Mouse (Mus musculus) midbrain, embryonic 15.5 days (tissue): ENCODE measurements around the gene Ptpa. TPM values are rescaled to one million over a fixed set of nuclear protein-coding genes. Genes with fewer than 3 reads are reported as not detected.
A peak's percentile ranks its signal among the peaks of the same experiment; 100 is the strongest.

Source experiments
- ATAC-seq: fragments of 200-750 bp; cut with Nextera tagmentation; replicated peaks from 2 replicates; pipeline ENCODE4 v1.8.0; 2017; ENCODE audit warnings: moderate TSS enrichment
- H3K27ac ChIP-seq: fragments of 300-500 bp; sonication (generic); 2 replicates; pipeline ENCODE4 v1.5.1; 2015; ENCODE audit warnings: mild to moderate bottlenecking, inconsistent platforms
- H3K27me3 ChIP-seq: fragments of 300-500 bp; sonication (generic); replicated peaks from 2 replicates; pipeline ENCODE4 v1.6.1; 2015; ENCODE audit warnings: inconsistent platforms
- H3K36me3 ChIP-seq: fragments of 300-500 bp; sonication (generic); replicated peaks from 2 replicates; pipeline ENCODE4 v1.6.1; 2015; ENCODE audit warnings: inconsistent platforms
- H3K4me1 ChIP-seq: fragments of 300-500 bp; sonication (generic); 2 replicates; pipeline ENCODE4 v1.6.1; 2015; ENCODE audit warnings: inconsistent platforms
- H3K4me2 ChIP-seq: fragments of 300-500 bp; sonication (generic); 2 replicates; pipeline ENCODE4 v1.6.1; 2015; ENCODE audit warnings: inconsistent platforms, mild to moderate bottlenecking, moderate library complexity
- H3K4me3 ChIP-seq: fragments of 300-500 bp; sonication (generic); 2 replicates; pipeline ENCODE4 v1.5.1; 2015; ENCODE audit warnings: mild to moderate bottlenecking, inconsistent platforms
- H3K9ac ChIP-seq: fragments of 300-500 bp; sonication (generic); 2 replicates; pipeline ENCODE4 v1.6.1; 2015; ENCODE audit warnings: mild to moderate bottlenecking, inconsistent platforms
- H3K9me3 ChIP-seq: fragments of 300-500 bp; sonication (generic); 2 replicates; pipeline ENCODE4 v1.6.1; 2016; ENCODE audit warnings: inconsistent platforms
- WGBS: fragments of 180-500 bp; shearing (Covaris S2); methylation state at CpG from one replicate; pipeline ENCODE4 v1.1.7; 2015; ENCODE audit warnings: mixed read lengths; 5-methylcytosine and 5-hydroxymethylcytosine counted together
- polyA plus RNA-seq: library from polyadenylated mRNA; unstranded; fragments of >200 nt; fragmentation: Nextera tagmentation; extraction: Ambion mirVana; gene quantifications from 2 replicates; pipeline ENCODE4 v1.2.1, GENCODE M21; 2015

The Ptpa gene
- 152 and 155 TPM in 2 replicates for polyA plus RNA-seq

DNA sequence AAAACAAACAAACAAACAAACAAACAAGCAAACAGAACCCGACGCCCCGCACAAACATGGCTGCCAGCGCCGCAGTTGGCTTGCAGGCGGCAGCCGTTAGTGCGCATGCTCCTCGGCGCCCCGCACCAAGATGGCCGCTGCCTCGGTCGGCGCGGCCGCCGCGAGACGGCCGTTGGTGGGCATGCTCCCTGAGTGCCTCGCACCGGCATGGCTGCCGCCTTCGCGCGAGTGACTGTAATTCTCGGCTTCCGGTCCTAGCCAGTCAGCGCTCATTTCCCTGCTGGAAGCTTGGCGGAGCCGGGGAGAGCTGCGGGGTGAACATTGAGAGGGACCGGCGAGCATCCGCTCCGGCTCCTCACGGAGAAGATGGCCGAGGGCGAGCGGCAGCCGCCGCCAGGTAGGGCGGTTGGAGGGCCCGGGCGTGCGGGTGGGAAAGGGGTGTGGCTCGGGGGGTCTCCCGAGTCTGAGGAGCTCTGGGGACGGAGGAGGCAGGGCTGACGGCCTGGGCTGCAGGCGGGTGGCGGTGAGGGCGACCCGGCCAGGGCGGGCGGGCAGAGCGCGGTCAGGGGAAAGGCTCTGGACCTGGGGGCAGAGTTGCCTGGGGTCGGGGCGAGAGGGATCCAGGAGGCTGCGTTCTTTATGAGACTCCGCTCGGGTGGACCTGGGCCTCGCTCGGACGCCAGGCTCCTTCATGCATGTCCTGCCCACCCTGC lies at the start of gene Ptpa:
Gene Ptpa, plus strand, starts transcription at position 104 of the 713 bp plus-strand sequence.
- Histone ChIP-seq H3K4me3 (peak within 1 kb of the TSS; percentile 55), H3K27ac (peak within 1 kb of the TSS; percentile 96), H3K9me3 (no peaks in the 10 kb centered on the region), H3K27me3 (no peaks in the 10 kb centered on the region), H3K9ac (peak within 1 kb of the TSS; percentile 95), H3K4me2 (peak within 1 kb of the TSS; percentile 54), H3K36me3 (no peaks in the 10 kb centered on the region), H3K4me1 (peaks cover 52% of the 10 kb centered on the region)
- under 1% methylated on average over 67 of the region's 67 CpGs for WGBS
- peak; percentile 94 for ATAC-seq

DNA sequence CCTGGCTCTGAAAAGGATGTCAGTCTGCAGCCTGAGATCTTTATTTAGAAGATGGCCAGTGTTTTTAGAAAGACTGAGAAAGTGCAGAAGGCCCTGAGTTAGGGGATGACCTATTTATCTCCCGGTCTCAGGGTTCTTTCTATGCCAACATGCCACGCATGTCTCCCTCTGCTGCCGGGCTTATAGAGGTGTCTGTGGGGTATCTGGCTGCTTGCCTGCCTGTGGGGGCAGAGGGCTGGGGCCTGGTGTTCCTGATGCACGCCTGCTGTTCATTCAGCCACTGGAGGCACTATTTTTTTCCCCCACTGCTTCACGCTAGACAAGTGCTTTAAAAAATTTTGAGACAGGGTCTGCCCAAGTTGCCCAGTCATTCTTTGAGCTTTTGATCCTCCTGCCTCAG lies 49.6 kb upstream of the Ptpa start:
- H3K4me1 ChIP-seq, result peaks cover 13% of the 10 kb centered on the region
- H3K36me3 ChIP-seq, result peaks cover 28% of the 10 kb centered on the region
- no peak overlapping the region for H3K4me2 ChIP-seq
- WGBS, result 66% methylated on average over 5 of the region's 5 CpGs
- no peak overlapping the region for H3K9ac ChIP-seq
- no peak overlapping the region for H3K27ac ChIP-seq
- no peak overlapping the region for H3K4me3 ChIP-seq
- ATAC-seq, result no peak
- no peaks in the 10 kb centered on the region for H3K9me3 ChIP-seq
- no peaks in the 10 kb centered on the region for H3K27me3 ChIP-seq

DNA sequence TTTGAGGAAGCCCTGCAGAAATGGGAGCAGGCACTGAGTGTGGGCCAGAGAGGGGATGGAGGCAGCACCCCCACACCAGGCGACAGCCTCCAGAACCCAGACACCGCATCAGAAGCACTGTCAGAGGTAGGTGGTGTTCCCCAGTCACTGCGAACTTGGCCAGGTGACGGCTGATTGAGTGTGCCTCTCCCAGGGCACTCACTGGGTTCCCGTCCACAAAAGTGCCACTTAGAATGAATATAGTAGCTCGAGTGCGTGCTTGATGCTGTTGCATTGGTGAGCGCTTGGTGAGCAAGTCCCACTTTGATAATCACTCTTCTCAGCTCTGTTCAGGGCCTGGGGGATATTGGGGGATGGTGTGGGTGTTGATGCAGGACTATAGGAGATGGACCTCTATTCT lies 44.3 kb upstream of the Ptpa start:
- Histone ChIP-seq H3K27ac (no peak overlapping the region), H3K36me3 (peaks cover 67% of the 10 kb centered on the region), H3K9me3 (no peaks in the 10 kb centered on the region), H3K9ac (no peak overlapping the region), H3K27me3 (no peaks in the 10 kb centered on the region), H3K4me2 (no peak overlapping the region), H3K4me1 (no peaks in the 10 kb centered on the region), H3K4me3 (no peak overlapping the region)
- WGBS, result 95% methylated on average over 8 of the region's 8 CpGs
- ATAC-seq, result no peak

DNA sequence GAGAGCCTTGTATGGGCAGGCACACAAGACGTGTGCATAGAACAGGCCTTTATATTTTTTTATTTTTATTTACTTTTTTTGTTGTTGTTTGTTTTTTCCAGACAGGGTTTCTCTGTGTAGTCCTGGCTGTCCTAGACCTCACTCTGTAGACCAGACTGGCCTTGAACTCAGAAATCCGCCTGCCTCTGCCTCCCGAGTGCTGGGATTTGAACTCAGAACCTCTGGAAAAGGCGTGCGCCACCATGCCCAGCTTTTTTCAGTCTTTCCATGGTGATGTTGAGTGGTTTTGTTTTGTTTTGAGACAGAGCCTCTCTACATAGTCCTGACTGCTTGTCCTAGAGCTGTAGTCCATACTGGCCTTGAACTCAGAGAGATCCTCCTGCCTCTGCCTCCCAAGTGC lies 43.1 kb upstream of the Ptpa start:
- no peaks in the 10 kb centered on the region for H3K4me1 ChIP-seq
- no peaks in the 10 kb centered on the region for H3K9me3 ChIP-seq
- H3K36me3 ChIP-seq, result peaks cover 73% of the 10 kb centered on the region
- H3K4me3 ChIP-seq, result no peak overlapping the region
- WGBS, result 97% methylated on average over 5 of the region's 5 CpGs
- no peaks in the 10 kb centered on the region for H3K27me3 ChIP-seq
- H3K9ac ChIP-seq, result no peak overlapping the region
- no peak for ATAC-seq
- H3K4me2 ChIP-seq, result no peak overlapping the region
- no peak overlapping the region for H3K27ac ChIP-seq

DNA sequence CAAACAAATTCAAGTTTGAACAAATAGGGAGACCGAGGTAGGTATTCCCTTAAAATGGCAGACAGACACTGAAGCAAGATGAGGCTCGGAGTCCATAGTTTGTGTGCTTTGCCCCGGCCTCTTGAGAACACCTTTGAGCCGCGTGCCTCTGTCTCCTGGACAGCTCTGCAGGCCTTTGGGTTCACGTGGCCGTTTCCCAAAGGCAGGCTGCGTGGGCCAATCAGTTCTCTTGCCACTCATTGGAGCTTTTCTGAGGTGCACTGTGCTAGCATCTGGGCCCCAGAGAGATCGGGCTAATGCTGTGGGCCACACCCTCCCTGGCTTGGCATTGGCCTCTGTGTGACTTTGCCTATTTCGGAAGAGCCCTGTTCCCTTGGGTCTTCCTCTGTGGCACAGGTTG lies 39.9 kb upstream of the Ptpa start:
- Histone ChIP-seq H3K9ac (no peak overlapping the region), H3K36me3 (peaks cover 62% of the 10 kb centered on the region), H3K4me3 (no peak overlapping the region), H3K27ac (no peak overlapping the region), H3K4me1 (no peaks in the 10 kb centered on the region), H3K9me3 (no peaks in the 10 kb centered on the region), H3K4me2 (no peak overlapping the region), H3K27me3 (no peaks in the 10 kb centered on the region)
- 91% methylated on average over 10 of the region's 10 CpGs for WGBS
- ATAC-seq, result no peak

DNA sequence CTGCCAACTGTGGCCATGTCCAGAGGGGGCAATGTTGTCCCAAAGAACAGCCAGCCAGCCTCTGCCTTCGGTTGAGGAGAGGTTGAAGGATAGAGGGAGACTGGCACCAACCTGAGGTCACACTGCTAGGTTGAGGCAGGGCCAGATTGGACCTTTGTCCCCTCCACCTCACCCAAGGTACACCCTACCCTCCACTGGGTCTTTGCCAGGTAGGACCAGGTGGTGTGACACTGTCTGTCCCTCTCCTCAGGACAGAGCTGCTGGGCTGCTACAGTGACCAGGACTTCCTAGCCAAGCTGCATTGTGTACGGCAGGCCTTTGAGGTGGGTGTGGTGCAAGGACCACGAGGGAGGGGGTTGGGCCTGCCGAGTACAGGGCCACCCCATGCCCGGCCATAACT lies 38.1 kb upstream of the Ptpa start:
- Histone ChIP-seq H3K4me2 (no peak overlapping the region), H3K27ac (no peak overlapping the region), H3K9me3 (no peaks in the 10 kb centered on the region), H3K4me3 (no peak overlapping the region), H3K9ac (no peak overlapping the region), H3K27me3 (no peaks in the 10 kb centered on the region), H3K4me1 (no peaks in the 10 kb centered on the region), H3K36me3 (peaks cover 60% of the 10 kb centered on the region)
- WGBS, result 86% methylated on average over 5 of the region's 5 CpGs
- no peak for ATAC-seq

DNA sequence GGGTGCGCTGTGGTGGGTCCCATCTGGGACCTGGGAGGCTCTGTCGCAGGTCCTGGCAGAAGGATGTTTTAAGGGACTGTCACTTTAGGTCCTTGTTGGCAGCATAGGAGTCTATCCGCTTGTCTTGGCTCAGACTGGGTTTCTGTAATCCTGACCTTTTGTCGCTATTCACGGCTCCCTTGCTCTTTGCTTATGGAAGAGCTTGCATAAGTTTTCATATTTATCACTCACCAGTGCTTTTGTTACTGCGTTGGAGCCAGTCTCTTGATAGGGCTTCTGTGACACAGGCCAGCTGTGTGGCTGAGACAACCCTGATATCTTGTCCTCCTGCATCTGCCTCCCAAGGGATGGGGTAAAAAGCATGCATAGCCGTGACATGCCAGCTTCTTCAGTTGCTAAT lies 36.5 kb upstream of the Ptpa start:
- H3K4me2 ChIP-seq, result no peak overlapping the region
- no peaks in the 10 kb centered on the region for H3K4me1 ChIP-seq
- WGBS, result 92% methylated on average over 7 of the region's 7 CpGs
- no peak overlapping the region for H3K27ac ChIP-seq
- no peak overlapping the region for H3K4me3 ChIP-seq
- no peak for ATAC-seq
- H3K9me3 ChIP-seq, result no peaks in the 10 kb centered on the region
- peaks cover 48% of the 10 kb centered on the region for H3K36me3 ChIP-seq
- no peak overlapping the region for H3K9ac ChIP-seq
- H3K27me3 ChIP-seq, result no peaks in the 10 kb centered on the region

DNA sequence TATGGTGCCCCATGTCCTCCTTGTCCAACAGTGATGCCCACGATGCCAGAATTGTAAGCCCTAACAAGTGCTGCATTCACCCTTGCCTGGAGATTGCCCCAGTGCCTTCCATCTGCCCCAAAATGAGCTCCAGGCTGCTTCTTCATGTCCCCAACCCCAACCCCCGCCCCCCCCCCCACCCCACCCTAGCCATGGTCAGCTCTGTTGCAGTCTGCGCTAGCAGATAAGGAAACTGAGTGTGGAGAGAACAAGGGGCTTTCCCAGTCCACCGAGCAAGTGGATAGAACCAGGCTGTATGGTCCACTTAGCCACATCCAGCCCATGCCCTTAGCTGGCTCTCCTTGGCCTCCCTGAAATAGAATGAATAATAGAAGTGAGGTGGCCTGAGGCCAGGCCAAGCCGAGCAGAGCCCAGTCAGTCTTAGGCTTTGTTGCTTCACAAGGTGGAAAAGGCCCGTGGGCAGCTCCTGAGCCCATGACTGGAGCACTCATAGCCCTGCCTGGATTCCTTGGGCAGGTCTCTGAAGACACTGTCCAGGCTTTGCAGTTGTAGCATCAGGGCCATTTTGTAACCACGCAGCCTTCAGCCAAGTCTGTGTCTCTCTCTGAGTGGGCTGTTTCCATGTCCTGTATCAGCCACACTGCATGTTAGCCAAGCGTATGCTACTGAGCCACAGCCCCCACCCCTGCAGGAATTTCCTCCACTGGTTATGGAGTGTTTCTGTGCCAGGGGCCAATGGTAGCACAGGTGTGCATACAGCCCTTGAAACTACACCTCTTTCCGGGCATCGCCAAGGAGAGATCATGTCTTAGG lies 35.1 kb upstream of the Ptpa start:
- 91% methylated on average over 10 of the region's 10 CpGs for WGBS
- H3K36me3 ChIP-seq, result peaks cover 45% of the 10 kb centered on the region

DNA sequence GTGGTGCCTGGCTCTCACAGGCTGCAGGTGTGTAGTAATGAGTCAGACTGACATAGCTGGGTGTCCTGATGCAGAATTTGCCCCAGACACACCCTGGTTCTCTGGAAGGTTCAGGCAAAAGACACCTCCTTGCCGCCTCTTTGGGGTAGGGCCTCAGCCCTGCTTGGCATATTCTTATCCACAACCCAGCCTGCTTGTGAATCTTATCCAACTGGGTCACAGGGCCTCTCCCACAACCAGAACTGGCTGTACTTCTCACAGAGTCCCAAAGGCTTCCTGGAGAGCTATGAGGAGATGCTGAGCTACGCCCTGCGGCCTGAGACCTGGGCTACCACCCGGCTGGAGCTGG lies 34.5 kb upstream of the Ptpa start:
- no peaks in the 10 kb centered on the region for H3K9me3 ChIP-seq
- WGBS, result 97% methylated on average over 4 of the region's 4 CpGs
- H3K36me3 ChIP-seq, result peaks cover 39% of the 10 kb centered on the region
- no peaks in the 10 kb centered on the region for H3K27me3 ChIP-seq
- no peak overlapping the region for H3K4me3 ChIP-seq
- no peaks in the 10 kb centered on the region for H3K4me1 ChIP-seq
- no peak overlapping the region for H3K4me2 ChIP-seq
- no peak for ATAC-seq
- H3K9ac ChIP-seq, result no peak overlapping the region
- no peak overlapping the region for H3K27ac ChIP-seq

More for the DNA sequence above, 35.1 kb upstream of the Ptpa start:
- Histone ChIP-seq H3K9ac (no peak overlapping the region), H3K4me2 (no peak overlapping the region), H3K27ac (no peak overlapping the region), H3K4me3 (no peak overlapping the region), H3K27me3 (no peaks in the 10 kb centered on the region), H3K4me1 (no peaks in the 10 kb centered on the region), H3K9me3 (no peaks in the 10 kb centered on the region)
- no peak for ATAC-seq

DNA sequence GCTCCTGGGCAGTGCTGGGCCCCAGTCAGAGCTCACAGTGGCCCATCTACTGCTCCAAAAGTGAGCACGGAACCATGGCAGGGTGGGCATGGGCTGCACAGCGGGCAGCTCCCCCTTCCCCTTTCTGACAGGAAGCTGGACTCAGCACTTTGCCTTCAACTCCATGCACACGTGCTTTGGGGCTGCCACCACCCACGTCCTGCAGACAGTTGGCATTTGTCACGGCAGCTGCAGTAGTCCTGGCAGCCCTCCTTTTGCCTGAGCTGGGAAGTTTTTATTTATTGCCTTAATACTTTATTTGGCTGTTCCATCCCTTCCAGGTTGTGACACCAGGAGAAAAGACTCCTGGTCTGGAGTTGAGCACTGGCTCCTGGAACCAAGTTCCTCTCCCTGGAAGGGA lies 31.0 kb upstream of the Ptpa start:
- no peak for ATAC-seq

DNA sequence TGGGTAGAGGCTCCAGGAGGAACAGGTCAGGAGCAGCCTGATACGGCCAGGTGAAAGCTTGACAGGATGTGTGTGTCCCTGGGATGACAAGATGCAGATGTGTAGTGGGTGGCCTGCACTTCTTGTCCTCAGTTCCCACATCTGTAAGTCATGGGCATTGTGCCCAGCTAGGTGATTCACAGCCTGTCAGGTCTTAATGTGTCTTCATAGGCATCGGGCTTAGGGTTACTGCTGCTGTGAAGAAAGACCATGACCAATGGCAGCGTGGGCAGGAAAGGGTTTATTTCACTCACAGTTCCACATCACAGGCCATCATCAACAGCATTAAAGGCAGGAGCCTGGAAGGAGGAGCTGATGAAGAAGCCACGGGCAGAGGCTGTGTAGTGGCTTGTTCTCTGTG lies 30.2 kb upstream of the Ptpa start:
- Histone ChIP-seq H3K27ac (no peak overlapping the region), H3K9ac (no peak overlapping the region), H3K4me1 (no peaks in the 10 kb centered on the region), H3K9me3 (no peaks in the 10 kb centered on the region), H3K36me3 (peaks cover 15% of the 10 kb centered on the region), H3K4me2 (no peak overlapping the region), H3K4me3 (no peak overlapping the region), H3K27me3 (no peaks in the 10 kb centered on the region)
- 91% methylated on average over 4 of the region's 4 CpGs for WGBS
- ATAC-seq, result no peak

More for the DNA sequence above, 31.0 kb upstream of the Ptpa start:
- Histone ChIP-seq H3K9me3 (no peaks in the 10 kb centered on the region), H3K27me3 (no peaks in the 10 kb centered on the region), H3K4me1 (no peaks in the 10 kb centered on the region), H3K9ac (no peak overlapping the region), H3K36me3 (peaks cover 17% of the 10 kb centered on the region), H3K4me2 (no peak overlapping the region), H3K4me3 (no peak overlapping the region), H3K27ac (no peak overlapping the region)
- WGBS, result 84% methylated on average over 5 of the region's 5 CpGs

DNA sequence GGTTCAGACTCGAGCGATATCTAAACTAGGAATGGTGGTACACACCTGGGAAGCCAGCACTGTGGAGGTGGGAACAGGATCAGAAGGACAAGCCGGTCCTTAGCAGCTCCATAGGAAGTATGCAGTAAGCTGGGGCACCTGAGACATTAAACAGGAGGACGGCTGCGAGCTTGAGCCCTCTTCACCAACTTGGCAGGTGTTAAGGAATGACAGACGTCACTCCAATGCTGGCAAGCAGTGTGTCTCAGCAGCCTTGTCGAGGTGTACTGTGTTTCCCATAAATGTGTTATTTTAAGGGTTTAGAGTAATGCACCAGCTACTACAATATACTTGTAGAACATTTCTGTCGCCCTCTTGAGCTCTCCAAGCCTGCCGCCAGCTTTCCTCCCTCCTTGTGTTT lies 28.9 kb upstream of the Ptpa start:
- H3K9ac ChIP-seq, result no peak overlapping the region
- H3K36me3 ChIP-seq, result peaks cover 11% of the 10 kb centered on the region
- no peak for ATAC-seq
- H3K27me3 ChIP-seq, result no peaks in the 10 kb centered on the region
- H3K27ac ChIP-seq, result no peak overlapping the region
- H3K4me1 ChIP-seq, result peaks cover 9% of the 10 kb centered on the region
- H3K4me2 ChIP-seq, result no peak overlapping the region
- no peak overlapping the region for H3K4me3 ChIP-seq
- no peaks in the 10 kb centered on the region for H3K9me3 ChIP-seq
- WGBS, result 87% methylated on average over 9 of the region's 9 CpGs

DNA sequence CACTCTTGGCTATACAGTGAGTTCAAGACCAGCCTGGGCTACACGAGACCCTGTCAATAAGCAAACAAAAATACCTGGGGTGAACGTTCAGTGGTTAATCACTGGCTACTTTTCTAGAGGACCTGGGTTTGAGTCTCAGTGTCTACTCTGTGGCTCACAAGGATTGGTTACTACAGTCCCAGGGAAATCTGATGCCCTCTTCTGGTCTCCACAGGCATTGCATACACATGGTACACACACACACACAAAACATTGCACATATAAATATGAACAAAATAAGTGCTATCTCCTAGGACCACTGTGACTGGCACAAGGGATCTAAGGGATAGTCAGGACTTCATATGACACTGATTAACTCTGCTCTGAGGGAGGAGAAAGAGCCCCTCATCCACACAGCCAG lies 26.8 kb upstream of the Ptpa start:
- Histone ChIP-seq H3K4me1 (peaks cover 21% of the 10 kb centered on the region), H3K9me3 (no peaks in the 10 kb centered on the region), H3K9ac (no peak overlapping the region), H3K4me2 (no peak overlapping the region), H3K4me3 (no peak overlapping the region), H3K27me3 (no peaks in the 10 kb centered on the region), H3K36me3 (no peaks in the 10 kb centered on the region), H3K27ac (no peak overlapping the region)
- ATAC-seq, result no peak
- WGBS, result 86% methylated on average over 2 of the region's 2 CpGs
